Mouse (Mus musculus) liver, adult 2 months (tissue): ENCODE measurements around the gene Atxn1.

Source experiments
- CTCF ChIP-seq: fragments of 200-500 bp; IDR thresholded peaks from 2 replicates; pipeline ENCODE4 v1.5.1; 2011; ENCODE audit warnings: low read depth, low read length, control low read depth
- POLR2A ChIP-seq: fragments of 200-500 bp; IDR thresholded peaks from 2 replicates; pipeline ENCODE4 v1.6.1; 2011; ENCODE audit warnings: low read length, control low read depth; ENCODE audit not compliant: insufficient read depth; ENCODE audit errors: extremely low read depth

DNA sequence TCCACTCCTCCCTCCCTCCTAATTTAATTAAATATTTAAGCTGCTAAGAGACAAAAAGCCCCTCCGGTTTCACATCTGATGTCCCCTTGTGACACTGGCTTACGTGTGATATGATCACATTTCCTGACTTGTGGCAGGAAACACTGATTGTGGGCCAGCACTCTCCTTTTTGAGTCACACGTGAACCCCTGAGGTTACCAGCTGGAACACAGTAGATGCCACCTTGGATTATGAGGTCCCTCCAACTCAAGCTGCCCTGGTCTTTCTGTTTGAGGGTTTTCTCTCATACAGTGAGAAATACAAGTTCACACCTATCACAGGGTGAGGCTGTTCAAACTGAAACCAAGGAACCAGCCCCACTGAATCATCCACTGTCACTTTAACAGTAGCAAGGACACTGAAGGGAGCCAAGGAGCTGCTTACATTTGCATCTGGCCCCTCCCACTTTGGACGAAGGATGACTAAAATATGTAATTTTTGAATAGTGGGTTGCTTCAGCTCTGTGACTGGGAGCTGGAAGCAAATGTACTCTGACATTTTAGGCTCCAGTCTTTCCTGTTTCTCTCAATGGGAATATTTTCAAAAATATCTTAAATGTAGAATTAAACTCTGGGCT is 315.5 kb downstream of the Atxn1 start:
- TF ChIP-seq CTCF, result no peak
- TF ChIP-seq POLR2A, result no peak
